In the genomic region with DNA sequence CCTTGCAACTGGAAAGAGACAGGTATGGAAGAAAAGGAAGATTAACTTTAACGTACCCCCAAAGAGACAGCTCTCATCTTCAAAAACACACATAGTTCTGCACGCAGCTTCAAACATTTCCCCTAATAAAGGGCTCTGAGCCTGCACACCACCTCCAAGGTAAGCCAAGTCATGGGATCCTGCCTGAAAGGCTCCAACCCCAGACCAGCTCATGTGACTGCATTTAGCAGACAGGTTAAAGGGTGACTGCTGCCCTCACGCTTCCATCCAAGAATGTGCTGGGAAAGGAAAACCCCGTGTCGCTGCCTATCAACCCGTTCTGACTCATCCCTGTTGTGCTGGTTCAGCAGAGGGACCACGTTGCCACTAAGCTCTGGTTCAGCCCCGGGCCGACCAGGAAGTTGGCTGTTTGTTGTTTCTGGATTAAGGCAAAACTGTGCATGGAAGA, we compare ENCODE assay signal across 8 mouse cellular contexts. TPM values are rescaled to one million over a fixed set of nuclear protein-coding genes. Genes with fewer than 3 reads are reported as not detected.
A peak's percentile ranks its signal among the peaks of the same experiment; 100 is the strongest.
DNase-seq lines count a peak whose midpoint lies in the region; ATAC-seq and TF ChIP-seq lines count a peak whose summit lies in the region.

No protein-coding gene starts in this region.

- H3K4me3 ChIP-seq in embryonic facial prominence, embryonic 12.5 days: peak overlapping the region; percentile 100
- peak overlapping the region; percentile 81 to 100 for H3K4me3 ChIP-seq in heart, embryonic 14.5 days (ENCODE audit: control insufficient read depth in 1 of 2, insufficient read depth in 1 of 2, low read depth in 1 of 2, low read length in 2 of 2)
- H3K4me3 ChIP-seq in kidney, postnatal 0 days (replicated peaks; ENCODE audit: low read depth, low read length): peak overlapping the region; percentile 100
- peak overlapping the region; percentile 100 for H3K4me3 ChIP-seq in lung, embryonic 16.5 days (ENCODE audit: low read length)

- peak overlapping the region; percentile 99 for H3K4me2 ChIP-seq in embryonic facial prominence, embryonic 12.5 days (replicated peaks)
- H3K4me2 ChIP-seq in heart, embryonic 14.5 days (ENCODE audit: low read length): peak overlapping the region; percentile 85
- peak overlapping the region; percentile 96 for H3K4me2 ChIP-seq in kidney, postnatal 0 days (ENCODE audit: low read length)
- H3K4me2 ChIP-seq in lung, embryonic 16.5 days (ENCODE audit: low read depth, low read length): peak overlapping the region; percentile 94

- H3K9ac ChIP-seq in embryonic facial prominence, embryonic 12.5 days: peak overlapping the region; percentile 100
- H3K9ac ChIP-seq in heart, embryonic 14.5 days (ENCODE audit: low read length): peak overlapping the region; percentile 100
- H3K9ac ChIP-seq in kidney, postnatal 0 days (ENCODE audit: low read depth, low read length): peak overlapping the region; percentile 99
- H3K9ac ChIP-seq in lung, embryonic 16.5 days (ENCODE audit: low read length): peak overlapping the region; percentile 100

- H3K27me3 ChIP-seq in embryonic facial prominence, embryonic 12.5 days: no peaks in the 10 kb centered on the region
- no peaks in the 10 kb centered on the region for H3K27me3 ChIP-seq in heart, embryonic 14.5 days (ENCODE audit: control insufficient read depth, insufficient read depth, low read length)
- no peaks in the 10 kb centered on the region for H3K27me3 ChIP-seq in kidney, postnatal 0 days (ENCODE audit: insufficient read depth, low read length)
- H3K27me3 ChIP-seq in lung, embryonic 16.5 days (ENCODE audit: control insufficient read depth, insufficient read depth, low read depth, low read length): no peaks in the 10 kb centered on the region

- H3K4me1 ChIP-seq in embryonic facial prominence, embryonic 12.5 days: peaks cover 55% of the 10 kb centered on the region
- peaks cover 15 to 27% of the 10 kb centered on the region in 2 experiments for H3K4me1 ChIP-seq in heart, embryonic 14.5 days (ENCODE audit: control insufficient read depth in 2 of 2, insufficient read depth in 2 of 2, low read length in 2 of 2)
- peaks cover 29% of the 10 kb centered on the region for H3K4me1 ChIP-seq in kidney, postnatal 0 days (replicated peaks; ENCODE audit: insufficient read depth, low read length)
- H3K4me1 ChIP-seq in lung, embryonic 16.5 days (replicated peaks; ENCODE audit: control insufficient read depth, insufficient read depth, low read length): peaks cover 34% of the 10 kb centered on the region

- no peak for ATAC-seq in embryonic facial prominence, embryonic 12.5 days (ENCODE audit: insufficient number of reproducible peaks, insufficient read depth, low FRiP score, low TSS enrichment)
- ATAC-seq in heart, embryonic 14.5 days (ENCODE audit: insufficient number of reproducible peaks, insufficient read depth, low FRiP score, low read depth): no peak
- 0 out of 2 replicates have a peak, but pooled peaks have one; percentile 3 for ATAC-seq in kidney, postnatal 0 days (replicated peaks; ENCODE audit: low FRiP score, low read depth)
- no peak for ATAC-seq in lung, embryonic 16.5 days (ENCODE audit: low read depth)

- peaks cover 14% of the 10 kb centered on the region; the same call in 1 of the 2 replicates for H3K36me3 ChIP-seq in embryonic facial prominence, embryonic 12.5 days
- H3K36me3 ChIP-seq in heart, embryonic 14.5 days (ENCODE audit: control insufficient read depth, insufficient read depth, low read length): peaks cover 50% of the 10 kb centered on the region
- peaks cover 31% of the 10 kb centered on the region for H3K36me3 ChIP-seq in kidney, postnatal 0 days (ENCODE audit: insufficient read depth, low read length)
- H3K36me3 ChIP-seq in lung, embryonic 16.5 days (ENCODE audit: control insufficient read depth, insufficient read depth, low read length): peaks cover 9% of the 10 kb centered on the region; the same call in 1 of the 2 replicates

- H3K27ac ChIP-seq in embryonic facial prominence, embryonic 12.5 days: peak overlapping the region; percentile 100
- peak overlapping the region; percentile 97 to 100 for H3K27ac ChIP-seq in heart, embryonic 14.5 days (replicated peaks in 1 of 2; ENCODE audit: control insufficient read depth in 1 of 2, insufficient read depth in 1 of 2, low read depth in 2 of 2, low read length in 2 of 2)
- H3K27ac ChIP-seq in kidney, postnatal 0 days: peak overlapping the region; percentile 100
- H3K27ac ChIP-seq in lung, embryonic 16.5 days (ENCODE audit: low read length): peak overlapping the region; percentile 100

- TF ChIP-seq CTCF in kidney, postnatal 0 days (IDR thresholded peaks at IDR 0.05; ENCODE audit: low read depth): no peak

- H3K9me3 ChIP-seq in embryonic facial prominence, embryonic 12.5 days: no peaks in the 10 kb centered on the region
- H3K9me3 ChIP-seq in heart, embryonic 14.5 days (ENCODE audit: control insufficient read depth, low read length): no peaks in the 10 kb centered on the region
- H3K9me3 ChIP-seq in kidney, postnatal 0 days (replicated peaks; ENCODE audit: low read length): no peaks in the 10 kb centered on the region
- no peaks in the 10 kb centered on the region for H3K9me3 ChIP-seq in lung, embryonic 16.5 days (ENCODE audit: control insufficient read depth, low read length)

- peak; percentile 71 for DNase-seq in embryo, embryonic 10 days (ENCODE audit: low spot score)
- DNase-seq in embryo, embryonic 9.5 days (ENCODE audit: extremely low spot score): no peak
- DNase-seq in adipocyte (ENCODE audit: low spot score): peak; percentile 66
- DNase-seq in kidney, postnatal 0 days (ENCODE audit: low spot score): peak; percentile 87
- peak; percentile 45 to 50 for DNase-seq in spleen, postnatal 36 days (ENCODE audit: low spot score in 2 of 2)

- 0% methylated on average over 9 of the region's 9 CpGs for WGBS in embryonic facial prominence, embryonic 12.5 days
- WGBS in heart, embryonic 14.5 days: under 1% methylated on average over 9 of the region's 9 CpGs
- WGBS in kidney, postnatal 0 days: 1% methylated on average over 9 of the region's 9 CpGs
- 0% methylated on average over 9 of the region's 9 CpGs for WGBS in lung, embryonic 16.5 days

RNA-seq across cellular contexts. Expression of gene Irf2bp2, which starts 1.9 kb away (rescaled TPM):
- polyA plus RNA-seq in embryonic facial prominence, embryonic 12.5 days (2016; fragmentation: Nextera tagmentation; extraction: Ambion mirVana): 11.5 and 12.0 TPM in 2 replicates
- 8.1 and 9.1 TPM in 2 replicates for polyA plus RNA-seq in heart, embryonic 14.5 days (2014; fragmentation: Nextera tagmentation; extraction: Ambion mirVana)
- polyA plus RNA-seq in kidney, postnatal 0 days (2015; fragmentation: Nextera tagmentation; extraction: Ambion mirVana): 15.6 and 16.2 TPM in 2 replicates
- 11.7 and 12.8 TPM in 2 replicates for polyA plus RNA-seq in lung, embryonic 16.5 days (2015; fragmentation: Nextera tagmentation; extraction: Ambion mirVana)
